Mouse (Mus musculus) thymus, adult 2 months (tissue): ENCODE data around the gene Ints7. TPM values are rescaled to one million over a fixed set of nuclear protein-coding genes. Genes with fewer than 3 reads are reported as not detected.

ENCODE experiments used
- DNase-seq: peaks from one replicate; pipeline ENCODE4 v3.0.0; 2021
- H3K27ac ChIP-seq: fragments of 200-500 bp; 2 replicates; pipeline ENCODE4 v1.5.1; 2012; ENCODE audit warnings: low read length, control low read depth; ENCODE audit not compliant: control insufficient read depth, insufficient read depth
- H3K27me3 ChIP-seq: fragments of 200-500 bp; 2 replicates; pipeline ENCODE4 v1.6.1; 2012; ENCODE audit warnings: mild to moderate bottlenecking, low read length, moderate library complexity, mixed read lengths; ENCODE audit not compliant: control insufficient read depth, insufficient read depth
- H3K36me3 ChIP-seq: fragments of 200-500 bp; 2 replicates; pipeline ENCODE4 v1.6.1; 2012; ENCODE audit warnings: mild to moderate bottlenecking, low read length, moderate library complexity; ENCODE audit not compliant: control insufficient read depth, insufficient read depth
- H3K4me1 ChIP-seq: fragments of 200-500 bp; replicated peaks from 2 replicates; pipeline ENCODE4 v1.6.1; 2012; ENCODE audit warnings: low read length; ENCODE audit not compliant: control insufficient read depth, insufficient read depth
- H3K4me3 ChIP-seq: fragments of 200-500 bp; 2 replicates; pipeline ENCODE4 v1.5.1; 2012; ENCODE audit warnings: mild to moderate bottlenecking, low read length, control low read depth, moderate library complexity; ENCODE audit not compliant: control insufficient read depth, insufficient read depth
- CTCF ChIP-seq: fragments of 200-500 bp; IDR thresholded peaks from 2 replicates; pipeline ENCODE4 v1.5.1; 2012; ENCODE audit warnings: mild to moderate bottlenecking, control low read depth, low read length, moderate library complexity, borderline replicate concordance; ENCODE audit not compliant: control insufficient read depth, poor library complexity, insufficient read depth; ENCODE audit errors: extremely low read depth
- POLR2A ChIP-seq: fragments of 200-500 bp; IDR thresholded peaks from 2 replicates; pipeline ENCODE4 v1.6.1; 2012; ENCODE audit warnings: mild to moderate bottlenecking, low read length, control low read depth, moderate library complexity; ENCODE audit not compliant: control insufficient read depth, poor library complexity, insufficient read depth; ENCODE audit errors: extremely low read depth
- WGBS: fragments of 180-500 bp; shearing (Covaris S2); methylation state at CpG from one replicate; pipeline ENCODE4 v1.1.7; 2018; 5-methylcytosine and 5-hydroxymethylcytosine counted together
- polyA plus RNA-seq: library from polyadenylated mRNA; depleted of rRNA; stranded (reverse); fragments of >200 nt; gene quantifications from 2 replicates; pipeline ENCODE4 v1.2.3, GENCODE M21; 2012

Gene Ints7
- polyA plus RNA-seq, 1 experiment: 62.2 TPM

DNA sequence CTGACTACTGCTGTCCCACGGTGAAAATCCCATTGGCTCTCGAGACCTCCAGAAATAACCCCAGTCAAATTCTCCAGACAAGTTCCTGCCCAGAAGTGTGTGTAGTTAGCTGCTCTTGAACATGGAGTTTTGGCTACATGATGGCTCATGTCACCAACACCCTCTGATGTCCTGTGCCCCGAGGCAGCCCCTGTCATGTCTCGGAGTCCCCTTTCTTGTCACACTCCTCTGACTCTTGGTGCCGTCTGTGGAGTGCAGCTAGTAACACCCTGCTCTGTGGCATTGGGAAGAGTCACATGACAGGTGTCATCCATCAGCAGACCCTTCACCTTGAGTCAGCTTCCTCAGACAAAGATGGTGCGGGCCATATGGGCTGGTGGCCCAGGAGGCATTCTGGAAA lies 49.6 kb downstream of the Ints7 start:
- WGBS: 46% methylated on average over 6 of the region's 6 CpGs
- no peak overlapping the region for H3K27ac ChIP-seq

DNA sequence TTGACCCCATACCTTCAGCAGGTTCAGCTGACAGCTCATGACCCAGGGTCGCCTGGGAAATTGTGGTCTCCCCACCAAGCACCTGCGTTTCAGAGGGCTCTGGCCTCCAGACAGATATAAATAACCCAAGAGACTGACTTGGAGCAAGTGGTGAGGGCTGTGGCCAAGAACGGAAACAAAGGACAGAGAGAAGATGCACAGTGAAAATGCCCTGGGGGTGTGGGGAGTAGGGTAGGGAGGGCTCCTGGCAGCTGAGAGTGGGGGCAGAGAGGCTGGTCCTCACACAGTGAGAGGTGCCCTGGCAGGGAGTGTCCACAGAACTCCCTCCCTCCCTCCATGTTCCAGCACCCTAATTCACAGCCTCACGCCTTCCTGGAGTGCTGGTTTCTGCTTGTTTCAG lies 50.2 kb downstream of the Ints7 start:
- no peak for TF ChIP-seq POLR2A
- TF ChIP-seq CTCF: no peak
- no peak for DNase-seq
- Histone ChIP-seq H3K4me1 (peaks cover 16% of the 10 kb centered on the region), H3K27me3 (no peaks in the 10 kb centered on the region), H3K27ac (no peak overlapping the region), H3K36me3 (peaks cover 19% of the 10 kb centered on the region), H3K4me3 (no peak overlapping the region)
- 8% methylated on average over 4 of the region's 4 CpGs for WGBS

More for the DNA sequence above, 49.6 kb downstream of the Ints7 start:
- no peaks in the 10 kb centered on the region for H3K27me3 ChIP-seq
- no peak for DNase-seq
- H3K4me3 ChIP-seq: no peak overlapping the region
- no peak for TF ChIP-seq CTCF
- no peak for TF ChIP-seq POLR2A
- H3K4me1 ChIP-seq: peaks cover 16% of the 10 kb centered on the region
- peaks cover 25% of the 10 kb centered on the region for H3K36me3 ChIP-seq

- H3K4me1 ChIP-seq: peaks cover 16% of the 10 kb centered on the region
- DNase-seq: no peak
- no peak overlapping the region for H3K4me3 ChIP-seq
- 91% methylated on average over 11 of the region's 11 CpGs for WGBS
- H3K27ac ChIP-seq: no peak overlapping the region
- TF ChIP-seq POLR2A (no peak), CTCF (no peak)
- H3K27me3 ChIP-seq: no peaks in the 10 kb centered on the region
- no peaks in the 10 kb centered on the region for H3K36me3 ChIP-seq
Observed at GRCm38 (mm10) chr1:191628457-191629169, 53.2 kb downstream of the Ints7 start.

DNA sequence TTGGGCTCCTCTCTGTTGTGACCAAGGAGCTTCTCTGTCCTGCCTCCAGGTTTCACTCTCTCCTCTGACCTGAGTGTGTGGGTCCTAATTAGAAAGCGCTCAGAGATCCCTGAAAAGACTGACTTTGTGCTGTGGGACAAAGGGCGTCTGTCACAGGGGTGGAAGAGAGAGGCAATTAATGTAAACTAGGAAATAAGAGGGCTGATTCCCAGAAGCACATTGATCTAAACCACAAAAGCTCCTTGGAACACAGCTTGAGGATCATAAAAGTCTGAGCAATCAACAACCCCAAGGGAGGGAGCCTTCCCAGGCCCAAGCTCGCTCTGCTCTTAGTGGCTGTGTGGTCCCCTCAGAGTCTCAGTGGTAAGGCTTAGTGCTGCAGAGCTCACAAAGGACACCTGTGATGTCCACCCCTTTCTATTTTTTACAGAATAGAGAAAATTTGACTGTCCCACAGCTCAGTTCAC lies 53.8 kb downstream of the Ints7 start:
- Histone ChIP-seq H3K36me3 (no peaks in the 10 kb centered on the region), H3K4me1 (peaks cover 15% of the 10 kb centered on the region), H3K27me3 (no peaks in the 10 kb centered on the region), H3K27ac (no peak overlapping the region), H3K4me3 (no peak overlapping the region)
- 95% methylated on average over 3 of the region's 3 CpGs for WGBS
- no peak for DNase-seq
- TF ChIP-seq CTCF (no peak), POLR2A (no peak)

- Histone ChIP-seq H3K4me3 (no peak overlapping the region), H3K36me3 (no peaks in the 10 kb centered on the region), H3K27ac (no peak overlapping the region), H3K4me1 (no peaks in the 10 kb centered on the region), H3K27me3 (no peaks in the 10 kb centered on the region)
- DNase-seq: no peak
- WGBS: 92% methylated on average over 6 of the region's 6 CpGs
- TF ChIP-seq CTCF (no peak), POLR2A (no peak)
Observed at GRCm38 (mm10) chr1:191632511-191633095, 57.2 kb downstream of the Ints7 start.

- DNase-seq: no peak
- TF ChIP-seq POLR2A (no peak), CTCF (no peak)
- no peak overlapping the region for H3K27ac ChIP-seq
- H3K36me3 ChIP-seq: no peaks in the 10 kb centered on the region
- no peaks in the 10 kb centered on the region for H3K4me1 ChIP-seq
- H3K27me3 ChIP-seq: no peaks in the 10 kb centered on the region
- no peak overlapping the region for H3K4me3 ChIP-seq
- 73% methylated on average over 2 of the region's 2 CpGs for WGBS
Observed at GRCm38 (mm10) chr1:191634116-191634515, 58.7 kb downstream of the Ints7 start.

DNA sequence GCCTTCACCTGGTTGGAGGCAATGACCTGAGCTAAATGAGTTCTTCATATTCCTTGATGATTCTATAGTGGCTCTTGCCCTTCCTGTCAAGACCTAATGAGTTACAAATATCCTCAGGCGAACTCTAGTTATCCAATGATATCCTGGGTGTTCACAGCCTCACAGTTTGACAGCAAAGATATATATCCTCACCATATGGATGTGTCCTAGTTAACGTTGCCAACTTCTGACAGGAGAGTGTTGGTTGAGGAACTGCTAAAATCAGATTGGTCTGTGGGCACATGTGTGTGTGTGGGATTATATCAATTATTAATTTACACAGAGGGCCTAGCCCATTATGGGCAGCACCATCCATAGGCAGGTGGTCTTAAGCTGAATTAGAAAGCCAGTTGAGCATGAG lies 63.0 kb downstream of the Ints7 start:
- DNase-seq: no peak
- Histone ChIP-seq H3K4me3 (no peak overlapping the region), H3K36me3 (no peaks in the 10 kb centered on the region), H3K27ac (no peak overlapping the region), H3K27me3 (no peaks in the 10 kb centered on the region), H3K4me1 (no peaks in the 10 kb centered on the region)
- TF ChIP-seq CTCF (no peak), POLR2A (no peak)
- 89% methylated on average over 2 of the region's 2 CpGs for WGBS
